Mouse (Mus musculus): Measurements from ENCODE around the gene Trp53tg5. TPM values are rescaled to one million over a fixed set of nuclear protein-coding genes. Genes with fewer than 3 reads are reported as not detected.

Trp53tg5 gene
- polyA plus RNA-seq, 1 experiment from 2014 or later, result not detected

GRCm38 (mm10) chr2:164500511-164500910, 27.0 kb upstream of the Trp53tg5 start:
- peaks cover 7% of the 10 kb centered on the region for H3K4me1 ChIP-seq (replicated peaks; ENCODE audit: control insufficient read depth, insufficient read depth, low read length)
- no peak for ATAC-seq (replicated peaks; ENCODE audit: low FRiP score, low TSS enrichment, low read depth)
- no peak overlapping the region for H3K9ac ChIP-seq (ENCODE audit: low read length)
- H3K36me3 ChIP-seq (ENCODE audit: control insufficient read depth, insufficient read depth, low read length), result peaks cover 56% of the 10 kb centered on the region
- no peaks in the 10 kb centered on the region for H3K27me3 ChIP-seq (replicated peaks; ENCODE audit: control insufficient read depth, insufficient read depth, low read length)
- peaks cover 7% of the 10 kb centered on the region; the same call in 1 of the 2 replicates for H3K9me3 ChIP-seq (ENCODE audit: control insufficient read depth, low read length)
- DNase-seq (ENCODE audit: low spot score), result no peak
- H3K4me3 ChIP-seq (ENCODE audit: low read depth, low read length), result no peak overlapping the region
- 89% methylated on average over 7 of the region's 7 CpGs for WGBS
- no peak overlapping the region for H3K4me2 ChIP-seq (ENCODE audit: low read length)
- no peak overlapping the region for H3K27ac ChIP-seq (ENCODE audit: low read depth)

GRCm38 (mm10) chr2:164499317-164499716, 25.8 kb upstream of the Trp53tg5 start:
- DNase-seq (ENCODE audit: low spot score), result no peak
- peaks cover 7% of the 10 kb centered on the region for H3K4me1 ChIP-seq (replicated peaks; ENCODE audit: control insufficient read depth, insufficient read depth, low read length)
- H3K9me3 ChIP-seq (ENCODE audit: control insufficient read depth, low read length), result peaks cover 5% of the 10 kb centered on the region; the same call in 1 of the 2 replicates
- no peak overlapping the region for H3K9ac ChIP-seq (ENCODE audit: low read length)
- H3K27ac ChIP-seq (ENCODE audit: low read depth), result no peak overlapping the region
- WGBS, result 71% methylated on average over 5 of the region's 5 CpGs
- no peak for ATAC-seq (replicated peaks; ENCODE audit: low FRiP score, low TSS enrichment, low read depth)
- H3K4me3 ChIP-seq (ENCODE audit: low read depth, low read length), result no peak overlapping the region
- peaks cover 45% of the 10 kb centered on the region for H3K36me3 ChIP-seq (ENCODE audit: control insufficient read depth, insufficient read depth, low read length)
- H3K27me3 ChIP-seq (replicated peaks; ENCODE audit: control insufficient read depth, insufficient read depth, low read length), result no peaks in the 10 kb centered on the region
- H3K4me2 ChIP-seq (ENCODE audit: low read length), result no peak overlapping the region

GRCm38 (mm10) chr2:164497691-164498268, 24.3 kb upstream of the Trp53tg5 start:
- peaks cover 29% of the 10 kb centered on the region for H3K36me3 ChIP-seq (ENCODE audit: control insufficient read depth, insufficient read depth, low read length)
- H3K4me2 ChIP-seq (ENCODE audit: low read length), result peak overlapping the region; percentile 79
- peak overlapping the region; percentile 98 for H3K4me3 ChIP-seq (ENCODE audit: low read depth, low read length)
- H3K27me3 ChIP-seq (replicated peaks; ENCODE audit: control insufficient read depth, insufficient read depth, low read length), result no peaks in the 10 kb centered on the region
- WGBS, result 6% methylated on average over 21 of the region's 21 CpGs
- peak; percentile 45 for ATAC-seq (replicated peaks; ENCODE audit: low FRiP score, low TSS enrichment, low read depth)
- no peaks in the 10 kb centered on the region for H3K9me3 ChIP-seq (ENCODE audit: control insufficient read depth, low read length)
- H3K27ac ChIP-seq (ENCODE audit: low read depth), result no peak overlapping the region
- H3K9ac ChIP-seq (ENCODE audit: low read length), result peak overlapping the region; percentile 69
- peaks cover 7% of the 10 kb centered on the region for H3K4me1 ChIP-seq (replicated peaks; ENCODE audit: control insufficient read depth, insufficient read depth, low read length)
- no peak for DNase-seq (ENCODE audit: low spot score)

- Histone ChIP-seq H3K9me3 (ENCODE audit: control insufficient read depth, low read length) (no peaks in the 10 kb centered on the region), H3K4me2 (ENCODE audit: low read length) (peak within 1 kb of the TSS; percentile 79), H3K27ac (ENCODE audit: low read depth) (no peak within 1 kb of the TSS), H3K27me3 (replicated peaks; ENCODE audit: control insufficient read depth, insufficient read depth, low read length) (no peaks in the 10 kb centered on the region), H3K4me1 (replicated peaks; ENCODE audit: control insufficient read depth, insufficient read depth, low read length) (peaks cover 7% of the 10 kb centered on the region), H3K9ac (ENCODE audit: low read length) (peak within 1 kb of the TSS; percentile 69), H3K36me3 (ENCODE audit: control insufficient read depth, insufficient read depth, low read length) (peaks cover 22% of the 10 kb centered on the region), H3K4me3 (ENCODE audit: low read depth, low read length) (peak within 1 kb of the TSS; percentile 98)
- DNase-seq (ENCODE audit: low spot score) (peak; percentile 90), ATAC-seq (replicated peaks; ENCODE audit: low FRiP score, low TSS enrichment, low read depth) (peak; percentile 93)
- WGBS, result 4% methylated on average over 43 of the region's 43 CpGs
These were observed 23.5 kb upstream of the Trp53tg5 start, which contains the start of gene Pigt for GRCm38 (mm10) chr2:164496847-164497690. TSS of gene Pigt (plus strand) at chr2:164497520.

GRCm38 (mm10) chr2:164496331-164496730, 22.8 kb upstream of the Trp53tg5 start:
- Histone ChIP-seq H3K9ac (ENCODE audit: low read length) (no peak overlapping the region), H3K9me3 (ENCODE audit: control insufficient read depth, low read length) (no peaks in the 10 kb centered on the region), H3K27me3 (replicated peaks; ENCODE audit: control insufficient read depth, insufficient read depth, low read length) (no peaks in the 10 kb centered on the region), H3K36me3 (ENCODE audit: control insufficient read depth, insufficient read depth, low read length) (peaks cover 16% of the 10 kb centered on the region), H3K27ac (ENCODE audit: low read depth) (no peak overlapping the region), H3K4me2 (ENCODE audit: low read length) (peak overlapping the region; percentile 79), H3K4me1 (replicated peaks; ENCODE audit: control insufficient read depth, insufficient read depth, low read length) (peaks cover 7% of the 10 kb centered on the region), H3K4me3 (ENCODE audit: low read depth, low read length) (peak overlapping the region; percentile 98; the same call in 1 of the 2 replicates)
- ATAC-seq (replicated peaks; ENCODE audit: low FRiP score, low TSS enrichment, low read depth) (no peak), DNase-seq (ENCODE audit: low spot score) (no peak)
- 65% methylated on average over 1 of the region's 1 CpGs for WGBS

- Histone ChIP-seq H3K36me3 (ENCODE audit: control insufficient read depth, insufficient read depth, low read length) (peaks cover 4% of the 10 kb centered on the region; the same call in 1 of the 2 replicates), H3K27ac (ENCODE audit: low read depth) (no peak overlapping the region), H3K4me1 (replicated peaks; ENCODE audit: control insufficient read depth, insufficient read depth, low read length) (peaks cover 7% of the 10 kb centered on the region), H3K4me3 (ENCODE audit: low read depth, low read length) (no peak overlapping the region), H3K9me3 (ENCODE audit: control insufficient read depth, low read length) (no peaks in the 10 kb centered on the region), H3K4me2 (ENCODE audit: low read length) (no peak overlapping the region), H3K27me3 (replicated peaks; ENCODE audit: control insufficient read depth, insufficient read depth, low read length) (no peaks in the 10 kb centered on the region), H3K9ac (ENCODE audit: low read length) (no peak overlapping the region)
- no peak for ATAC-seq (replicated peaks; ENCODE audit: low FRiP score, low TSS enrichment, low read depth)
- 54% methylated on average over 2 of the region's 2 CpGs for WGBS
- DNase-seq (ENCODE audit: low spot score), result no peak
These were observed 20.6 kb upstream of the Trp53tg5 start for GRCm38 (mm10) chr2:164494126-164494525.

GRCm38 (mm10) chr2:164487812-164488211, 14.3 kb upstream of the Trp53tg5 start:
- WGBS, result 68% methylated on average over 9 of the region's 9 CpGs
- Histone ChIP-seq H3K27me3 (replicated peaks; ENCODE audit: control insufficient read depth, insufficient read depth, low read length) (0 out of 2 replicates have a peak, but pooled peaks cover 4% of the 10 kb centered on the region), H3K9me3 (ENCODE audit: control insufficient read depth, low read length) (no peaks in the 10 kb centered on the region), H3K4me2 (ENCODE audit: low read length) (0 out of 2 replicates have a peak overlapping the region, but pooled peaks have one; percentile 66), H3K4me1 (replicated peaks; ENCODE audit: control insufficient read depth, insufficient read depth, low read length) (peaks cover 5% of the 10 kb centered on the region; the same call in 1 of the 2 replicates), H3K4me3 (ENCODE audit: low read depth, low read length) (no peak overlapping the region), H3K36me3 (ENCODE audit: control insufficient read depth, insufficient read depth, low read length) (peaks cover 4% of the 10 kb centered on the region; the same call in 1 of the 2 replicates), H3K27ac (ENCODE audit: low read depth) (no peak overlapping the region), H3K9ac (ENCODE audit: low read length) (no peak overlapping the region)
- DNase-seq (ENCODE audit: low spot score) (no peak), ATAC-seq (replicated peaks; ENCODE audit: low FRiP score, low TSS enrichment, low read depth) (no peak)

- H3K4me3 ChIP-seq (ENCODE audit: low read depth, low read length), result peak overlapping the region; percentile 68
- H3K9ac ChIP-seq (ENCODE audit: low read length), result peak overlapping the region; percentile 60
- 13% methylated on average over 11 of the region's 11 CpGs for WGBS
- 0 out of 2 replicates have a peak, but pooled peaks cover 4% of the 10 kb centered on the region for H3K27me3 ChIP-seq (replicated peaks; ENCODE audit: control insufficient read depth, insufficient read depth, low read length)
- H3K9me3 ChIP-seq (ENCODE audit: control insufficient read depth, low read length), result no peaks in the 10 kb centered on the region
- H3K36me3 ChIP-seq (ENCODE audit: control insufficient read depth, insufficient read depth, low read length), result peaks cover 4% of the 10 kb centered on the region; the same call in 1 of the 2 replicates
- H3K4me1 ChIP-seq (replicated peaks; ENCODE audit: control insufficient read depth, insufficient read depth, low read length), result peaks cover 5% of the 10 kb centered on the region; the same call in 1 of the 2 replicates
- no peak overlapping the region for H3K27ac ChIP-seq (ENCODE audit: low read depth)
- peak overlapping the region; percentile 66 for H3K4me2 ChIP-seq (ENCODE audit: low read length)
- no peak for DNase-seq (ENCODE audit: low spot score)
- ATAC-seq (replicated peaks; ENCODE audit: low FRiP score, low TSS enrichment, low read depth), result no peak
These were observed 13.6 kb upstream of the Trp53tg5 start for GRCm38 (mm10) chr2:164487115-164487527.
